ENCODE assay signal across 17 mouse cellular contexts in the genomic region with DNA sequence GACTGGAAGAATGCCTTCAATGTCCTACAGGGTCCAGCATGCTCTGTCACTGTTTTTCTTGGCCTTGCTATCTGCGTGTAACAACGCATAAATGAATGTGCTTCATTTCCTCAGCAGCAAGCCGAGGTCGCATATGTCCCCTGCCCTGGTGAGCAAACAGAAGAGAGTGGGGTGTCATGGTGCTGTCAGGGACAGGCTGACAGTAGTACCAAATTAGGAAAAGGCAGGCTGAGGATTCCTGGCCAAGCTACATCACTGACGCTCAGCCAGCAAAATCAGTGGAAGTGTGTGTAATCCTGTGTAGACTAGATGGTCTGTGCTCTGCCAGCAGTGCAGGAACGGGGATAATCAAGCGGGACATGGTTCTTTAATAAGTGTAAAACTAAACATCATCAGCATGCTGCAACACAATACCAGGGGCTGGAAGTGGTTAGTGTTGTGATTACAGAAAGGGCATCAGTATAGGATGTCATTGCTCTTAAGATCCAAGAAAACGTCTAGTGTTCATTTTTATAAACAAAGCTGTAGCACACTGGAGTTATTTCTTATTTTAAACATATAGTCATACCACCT.
DNase-seq lines count a peak whose midpoint lies in the region; ATAC-seq and TF ChIP-seq lines count a peak whose summit lies in the region.
"Had no signal": no experiment of that assay in that cellular context is flagged by ENCODE, and none has a peak within 500 bp of the region (broad histone marks: within the 10 kb centered on the region; RNA-seq: fewer than 3 reads in every experiment).

No protein-coding gene starts in this region.

- no peaks in the 10 kb centered on the region for H3K9me3 ChIP-seq in heart, embryonic 10.5 days
- no peaks in the 10 kb centered on the region for H3K9me3 ChIP-seq in lung, embryonic 16.5 days (ENCODE audit: control insufficient read depth, low read length)
- H3K9me3 ChIP-seq in heart, postnatal 0 days (replicated peaks; ENCODE audit: control insufficient read depth, low read length), result no peaks in the 10 kb centered on the region
- no peaks in the 10 kb centered on the region for H3K9me3 ChIP-seq in stomach, embryonic 15.5 days
- H3K9me3 ChIP-seq: intestine, embryonic 15.5 days; limb, embryonic 13.5 days; midbrain, embryonic 10.5 days had no signal

- TF ChIP-seq EP300 in heart, postnatal 0 days (IDR thresholded peaks at IDR 0.05; ENCODE audit: low read depth), result no peak

- peak; percentile 88 for DNase-seq in heart, adult 11 months
- DNase-seq in heart, embryonic 10.5 days (ENCODE audit: low spot score), result no peak
- DNase-seq in lung, adult 2 months, result no peak
- peak; percentile 12 for DNase-seq in heart, postnatal 0 days (ENCODE audit: low spot score)
- no peak for DNase-seq in embryo, embryonic 9.5 days (ENCODE audit: extremely low spot score)
- no peak for DNase-seq in left cerebral cortex, postnatal 36 days (ENCODE audit: low spot score in 2 of 2)
- DNase-seq: cerebellum, adult 8-10 months; right cerebral cortex, postnatal 14 days; thymus, postnatal 14 days had no signal

- intact Hi-C loops in left cerebral cortex, postnatal 36 days (cut with DNase I), result no loop called here

- no peak for TF ChIP-seq CTCF in lung, adult 2 months (IDR thresholded peaks at IDR 0.05; ENCODE audit: insufficient read depth, low read length)
- no peak for TF ChIP-seq CTCF in heart, postnatal 0 days (IDR thresholded peaks at IDR 0.05; ENCODE audit: low read depth)

- no peak overlapping the region for H3K9ac ChIP-seq in lung, embryonic 16.5 days (ENCODE audit: low read length)
- no peak overlapping the region for H3K9ac ChIP-seq in heart, postnatal 0 days (replicated peaks; ENCODE audit: low read depth, low read length)
- H3K9ac ChIP-seq in stomach, embryonic 15.5 days, result no peak overlapping the region
- H3K9ac ChIP-seq: intestine, embryonic 15.5 days; limb, embryonic 13.5 days had no signal

- ATAC-seq in lung, embryonic 16.5 days (ENCODE audit: low read depth), result peak; percentile 85
- no peak for ATAC-seq in heart, postnatal 0 days (ENCODE audit: insufficient read depth, low read depth)
- no peak for ATAC-seq in stomach, embryonic 15.5 days (ENCODE audit: insufficient read depth, low FRiP score, low read depth)
- ATAC-seq: forebrain, embryonic 14.5 days; intestine, embryonic 15.5 days had no signal

- no peak for TF ChIP-seq POLR2A in lung, adult 2 months (IDR thresholded peaks at IDR 0.05; ENCODE audit: borderline replicate concordance, extremely low read depth, low read depth, low read length)

- WGBS in heart, embryonic 10.5 days, result 59% methylated on average over 8 of the region's 8 CpGs
- 33% methylated on average over 8 of the region's 8 CpGs for WGBS in lung, embryonic 16.5 days
- 43% methylated on average over 8 of the region's 8 CpGs for WGBS in lung, adult 2 months
- 34% methylated on average over 8 of the region's 8 CpGs for WGBS in heart, postnatal 0 days
- WGBS in stomach, embryonic 15.5 days, result 49% methylated on average over 8 of the region's 8 CpGs

- no peaks in the 10 kb centered on the region for H3K27me3 ChIP-seq in heart, embryonic 10.5 days (ENCODE audit: insufficient read depth, poor library complexity, severe bottlenecking)
- H3K27me3 ChIP-seq in lung, embryonic 16.5 days (ENCODE audit: control insufficient read depth, insufficient read depth, low read depth, low read length), result no peaks in the 10 kb centered on the region
- H3K27me3 ChIP-seq in heart, postnatal 0 days (ENCODE audit: control insufficient read depth, insufficient read depth, low read length), result no peaks in the 10 kb centered on the region
- H3K27me3 ChIP-seq in stomach, embryonic 15.5 days (replicated peaks), result no peaks in the 10 kb centered on the region
- H3K27me3 ChIP-seq: intestine, embryonic 15.5 days had no signal

- H3K4me3 ChIP-seq in heart, embryonic 10.5 days, result no peak overlapping the region
- no peak overlapping the region for H3K4me3 ChIP-seq in lung, embryonic 16.5 days (ENCODE audit: low read length)
- no peak overlapping the region for H3K4me3 ChIP-seq in lung, adult 2 months (replicated peaks; ENCODE audit: extremely low read depth, low read depth, low read length)
- no peak overlapping the region for H3K4me3 ChIP-seq in heart, postnatal 0 days (ENCODE audit: low read depth, low read length)
- no peak overlapping the region for H3K4me3 ChIP-seq in stomach, embryonic 15.5 days (replicated peaks)
- H3K4me3 ChIP-seq: intestine, embryonic 15.5 days; left cerebral cortex, adult 2 months; limb, embryonic 13.5 days; midbrain, embryonic 10.5 days had no signal

- H3K27ac ChIP-seq in heart, embryonic 10.5 days, result no peak overlapping the region
- no peak overlapping the region for H3K27ac ChIP-seq in lung, embryonic 16.5 days (ENCODE audit: low read length)
- no peak overlapping the region for H3K27ac ChIP-seq in heart, postnatal 0 days (ENCODE audit: low read depth)
- 0 out of 2 replicates have a peak overlapping the region, but pooled peaks have one; percentile 0 for H3K27ac ChIP-seq in stomach, embryonic 15.5 days
- H3K27ac ChIP-seq: intestine, embryonic 15.5 days; left cerebral cortex, adult 2 months; limb, embryonic 13.5 days; midbrain, embryonic 10.5 days had no signal

- H3K4me2 ChIP-seq in lung, embryonic 16.5 days (ENCODE audit: low read depth, low read length), result no peak overlapping the region
- H3K4me2 ChIP-seq in heart, postnatal 0 days (ENCODE audit: low read depth, low read length), result no peak overlapping the region
- no peak overlapping the region for H3K4me2 ChIP-seq in stomach, embryonic 15.5 days
- H3K4me2 ChIP-seq: intestine, embryonic 15.5 days; limb, embryonic 13.5 days had no signal

- H3K4me1 ChIP-seq in heart, embryonic 10.5 days, result no peaks in the 10 kb centered on the region
- H3K4me1 ChIP-seq in lung, embryonic 16.5 days (replicated peaks; ENCODE audit: control insufficient read depth, insufficient read depth, low read length), result no peaks in the 10 kb centered on the region
- H3K4me1 ChIP-seq in lung, adult 2 months (ENCODE audit: control insufficient read depth, insufficient read depth, low read length), result no peaks in the 10 kb centered on the region
- no peaks in the 10 kb centered on the region for H3K4me1 ChIP-seq in heart, postnatal 0 days (ENCODE audit: control insufficient read depth, insufficient read depth)
- no peaks in the 10 kb centered on the region for H3K4me1 ChIP-seq in stomach, embryonic 15.5 days
- H3K4me1 ChIP-seq: intestine, embryonic 15.5 days; limb, embryonic 13.5 days had no signal

- no peaks in the 10 kb centered on the region for H3K36me3 ChIP-seq in heart, embryonic 10.5 days
- no peaks in the 10 kb centered on the region for H3K36me3 ChIP-seq in lung, embryonic 16.5 days (ENCODE audit: control insufficient read depth, insufficient read depth, low read length)
- no peaks in the 10 kb centered on the region for H3K36me3 ChIP-seq in heart, postnatal 0 days (replicated peaks; ENCODE audit: control insufficient read depth, insufficient read depth, low read length)
- H3K36me3 ChIP-seq in stomach, embryonic 15.5 days, result no peaks in the 10 kb centered on the region
- H3K36me3 ChIP-seq: G1E; intestine, embryonic 15.5 days; limb, embryonic 13.5 days; midbrain, embryonic 10.5 days had no signal

Comparison
In these comparisons a context has a peak if more than half of its experiments do, and no peak if none do; other contexts are left out.
1. DNase-seq: peak in heart, adult 11 months (single experiment) and heart, postnatal 0 days (single experiment); none in heart, embryonic 10.5 days (single experiment), lung, adult 2 months (single experiment), embryo, embryonic 9.5 days (single experiment) and left cerebral cortex, postnatal 36 days (0 of 2).